Mouse (Mus musculus) bone marrow macrophage, adult 2 months (primary cell): ENCODE results near the gene Tmem260.

Source experiments
- CTCF ChIP-seq: IDR thresholded peaks from 2 replicates; pipeline ENCODE4 v1.5.1; 2012; ENCODE audit warnings: low read depth, mild to moderate bottlenecking, low read length, moderate library complexity
- POLR2A ChIP-seq: IDR thresholded peaks from 2 replicates; pipeline ENCODE4 v1.6.1; 2012; ENCODE audit warnings: mild to moderate bottlenecking, low read depth, low read length, borderline replicate concordance

GRCm38 (mm10) chr14:48513824-48514493 lies 68.0 kb downstream of the Tmem260 start:
- TF ChIP-seq CTCF = no peak
- TF ChIP-seq POLR2A = no peak
